Mouse (Mus musculus): ENCODE measurements around the gene Atrip. TPM values are rescaled to one million over a fixed set of nuclear protein-coding genes. Genes with fewer than 3 reads are reported as not detected.

Atrip gene
- polyA plus RNA-seq, 1 experiment from 2014 or later = 10.3 TPM

DNA sequence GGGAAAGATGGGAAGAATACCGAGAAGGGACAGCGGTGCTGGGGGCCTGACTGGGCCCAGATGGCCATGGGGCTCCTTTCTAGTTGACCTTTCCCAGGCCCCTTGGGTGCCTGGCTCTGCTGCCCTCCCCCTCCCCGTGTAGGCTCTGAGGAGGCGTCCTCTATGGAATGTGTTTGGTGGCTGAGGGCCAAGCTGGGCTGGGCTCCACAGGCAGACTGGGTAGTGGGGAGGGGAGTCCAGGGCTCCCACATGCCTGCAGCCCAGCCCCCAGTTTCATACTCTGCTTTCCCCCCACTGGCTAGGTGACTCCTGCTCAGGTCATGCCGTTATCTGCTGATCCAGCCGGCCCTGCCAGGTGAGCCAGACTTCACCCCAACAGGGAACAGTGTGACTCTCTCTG, 25.0 kb upstream of the Atrip start:
- ChIA-PET POLR2A (no interaction called here), CTCF (no interaction called here)
- in situ Hi-C loops (cut with MboI; ENCODE audit: low pct_unique_long_range_greater_than_20kb) = no loop called here
- no peak for TF ChIP-seq CTCF (IDR thresholded peaks at IDR 0.05)
- no peak for ATAC-seq
- H3K27me3 ChIP-seq = peaks cover 57% of the 10 kb centered on the region
- DNase-seq (ENCODE audit: low read depth, low spot score) = no peak

DNA sequence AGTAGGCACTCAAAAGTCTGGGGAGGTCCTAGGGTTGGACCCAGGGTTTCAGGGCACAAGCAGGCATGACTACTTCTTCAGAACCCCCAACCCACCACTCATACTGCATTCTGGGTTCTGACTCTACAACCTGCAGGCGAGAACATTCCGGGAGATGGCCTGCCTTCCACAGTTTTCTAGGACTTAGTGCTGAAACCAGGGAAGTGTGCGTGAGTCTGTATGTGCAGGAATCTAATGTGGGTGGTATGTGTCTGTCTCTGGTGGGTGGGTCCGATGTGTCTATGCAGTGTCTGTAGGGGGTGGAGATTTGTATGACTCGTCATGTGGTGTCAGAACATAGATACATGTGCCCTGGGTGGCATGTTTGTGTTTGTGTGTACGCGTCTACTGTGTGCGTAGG, 24.4 kb upstream of the Atrip start:
- H3K27me3 ChIP-seq = peaks cover 51% of the 10 kb centered on the region
- in situ Hi-C loops (cut with MboI; ENCODE audit: low pct_unique_long_range_greater_than_20kb) = no loop called here
- no peak for ATAC-seq
- DNase-seq (ENCODE audit: low read depth, low spot score) = no peak
- ChIA-PET POLR2A (no interaction called here), CTCF (no interaction called here)
- no peak for TF ChIP-seq CTCF (IDR thresholded peaks at IDR 0.05)

- POLR2A ChIA-PET = no interaction called here
- in situ Hi-C loops (cut with MboI; ENCODE audit: low pct_unique_long_range_greater_than_20kb) = no loop called here
- no peak for TF ChIP-seq CTCF (IDR thresholded peaks at IDR 0.05)
- ATAC-seq (no peak), DNase-seq (ENCODE audit: low read depth, low spot score) (no peak)
- peaks cover 46% of the 10 kb centered on the region for H3K27me3 ChIP-seq
- CTCF ChIA-PET = interaction anchor here (1.1 kb wide), 1 partner anchor 9 kb away, joined by 3 read pairs; no protein-coding TSS in a partner anchor
These were observed 23.9 kb upstream of the Atrip start for GRCm38 (mm10) chr9:109097831-109098230.

DNA sequence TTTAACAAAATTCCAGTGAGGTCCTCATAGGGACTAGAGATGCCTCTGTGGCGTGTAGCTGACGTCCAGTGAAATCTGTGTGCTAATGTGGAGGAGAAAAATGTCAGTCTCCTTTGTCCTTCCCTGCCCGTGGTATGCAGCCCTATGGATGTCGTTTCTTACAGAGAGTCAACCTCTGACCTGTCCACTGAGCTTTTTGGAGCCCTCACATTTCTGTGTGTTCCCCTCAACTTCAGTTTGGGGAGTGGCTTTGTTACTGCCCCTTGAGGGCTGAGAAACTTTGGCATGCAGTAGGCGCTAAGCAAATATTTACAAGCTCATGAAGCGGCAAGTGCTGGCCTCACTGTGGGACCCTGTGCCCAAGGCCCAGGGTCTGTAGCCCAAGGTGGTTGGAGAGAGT, 23.4 kb upstream of the Atrip start:
- CTCF ChIA-PET = interaction anchor here (1.1 kb wide), 1 partner anchor 9 kb away, joined by 3 read pairs; no protein-coding TSS in a partner anchor
- no peak for DNase-seq (ENCODE audit: low read depth, low spot score)
- POLR2A ChIA-PET = interaction anchor here (1.1 kb wide), 1 partner anchor 9 kb away, joined by 3 read pairs; no protein-coding TSS in a partner anchor
- in situ Hi-C loops (cut with MboI; ENCODE audit: low pct_unique_long_range_greater_than_20kb) = no loop called here
- H3K27me3 ChIP-seq = peaks cover 41% of the 10 kb centered on the region
- ATAC-seq = no peak
- no peak for TF ChIP-seq CTCF (IDR thresholded peaks at IDR 0.05)

- in situ Hi-C loops (cut with MboI; ENCODE audit: low pct_unique_long_range_greater_than_20kb) = no loop called here
- POLR2A ChIA-PET = interaction anchor here (1.1 kb wide), 1 partner anchor 9 kb away, joined by 3 read pairs; no protein-coding TSS in a partner anchor
- CTCF ChIA-PET = interaction anchor here (1.1 kb wide), 1 partner anchor 8 kb away, joined by 3 read pairs; no protein-coding TSS in a partner anchor
- peaks cover 36% of the 10 kb centered on the region for H3K27me3 ChIP-seq
- no peak for TF ChIP-seq CTCF (IDR thresholded peaks at IDR 0.05)
- no peak for ATAC-seq
- DNase-seq (ENCODE audit: low read depth, low spot score) = no peak
These were observed 22.9 kb upstream of the Atrip start for GRCm38 (mm10) chr9:109096856-109097255.

- DNase-seq (ENCODE audit: low read depth, low spot score) (no peak), ATAC-seq (no peak)
- ChIA-PET POLR2A (interaction anchor here (1.1 kb wide), 1 partner anchor 8 kb away, joined by 3 read pairs; no protein-coding TSS in a partner anchor), CTCF (no interaction called here)
- H3K27me3 ChIP-seq = peaks cover 36% of the 10 kb centered on the region
- in situ Hi-C loops (cut with MboI; ENCODE audit: low pct_unique_long_range_greater_than_20kb) = no loop called here
- no peak for TF ChIP-seq CTCF (IDR thresholded peaks at IDR 0.05)
These were observed 22.3 kb upstream of the Atrip start for GRCm38 (mm10) chr9:109096251-109096661.

- H3K27me3 ChIP-seq = peaks cover 29% of the 10 kb centered on the region
- no peak for TF ChIP-seq CTCF (IDR thresholded peaks at IDR 0.05)
- ChIA-PET POLR2A (no interaction called here), CTCF (no interaction called here)
- DNase-seq (ENCODE audit: low read depth, low spot score) (no peak), ATAC-seq (peak; percentile 11)
- in situ Hi-C loops (cut with MboI; ENCODE audit: low pct_unique_long_range_greater_than_20kb) = no loop called here
These were observed 21.4 kb upstream of the Atrip start, which contains the start of gene Plxnb1 for GRCm38 (mm10) chr9:109095137-109095982. Gene Plxnb1, plus strand, starts transcription at chr9:109095389.

- in situ Hi-C loops (cut with MboI; ENCODE audit: low pct_unique_long_range_greater_than_20kb) = no loop called here
- no peak for TF ChIP-seq CTCF (IDR thresholded peaks at IDR 0.05)
- no peak for ATAC-seq
- CTCF ChIA-PET = no interaction called here
- peaks cover 22% of the 10 kb centered on the region for H3K27me3 ChIP-seq
- no peak for DNase-seq (ENCODE audit: low read depth, low spot score)
- POLR2A ChIA-PET = no interaction called here
These were observed 20.7 kb upstream of the Atrip start for GRCm38 (mm10) chr9:109094553-109095136.

GRCm38 (mm10) chr9:109093786-109094552, 20.0 kb upstream of the Atrip start:
- TF ChIP-seq CTCF (IDR thresholded peaks at IDR 0.05) = no peak
- ATAC-seq = no peak
- in situ Hi-C loops (cut with MboI; ENCODE audit: low pct_unique_long_range_greater_than_20kb) = no loop called here
- peaks cover 15% of the 10 kb centered on the region for H3K27me3 ChIP-seq
- POLR2A ChIA-PET = no interaction called here
- CTCF ChIA-PET = no interaction called here
- no peak for DNase-seq (ENCODE audit: low read depth, low spot score)

GRCm38 (mm10) chr9:109092799-109093198, 18.9 kb upstream of the Atrip start:
- DNase-seq (ENCODE audit: low read depth, low spot score) = no peak
- ChIA-PET POLR2A (no interaction called here), CTCF (interaction anchor here (7.6 kb wide), 1 partner anchor 29 kb away, joined by 77 read pairs; no protein-coding TSS in a partner anchor)
- ATAC-seq = no peak
- in situ Hi-C loops (cut with MboI; ENCODE audit: low pct_unique_long_range_greater_than_20kb) = no loop called here
- no peak for TF ChIP-seq CTCF (IDR thresholded peaks at IDR 0.05)
- peaks cover 13% of the 10 kb centered on the region for H3K27me3 ChIP-seq

Measured in Patski (cell line).